Mouse (Mus musculus) heart, embryonic 12.5 days (tissue): ENCODE results near the gene Cfap97. TPM values are rescaled to one million over a fixed set of nuclear protein-coding genes. Genes with fewer than 3 reads are reported as not detected.
"Not testable (repeated sequence)": the region's sequence is repeated elsewhere in the genome, so short reads cannot be mapped to it uniquely, and the experiment has no call there.

Source experiments
- ATAC-seq: fragments of 200-750 bp; cut with Nextera tagmentation; 2 replicates; pipeline ENCODE4 v1.8.0; 2017; ENCODE audit warnings: moderate TSS enrichment, moderate library complexity; ENCODE audit not compliant: insufficient number of reproducible peaks, low FRiP score
- H3K27ac ChIP-seq: fragments of 300-500 bp; sonication (generic); 2 replicates; pipeline ENCODE4 v1.5.1; 2016; ENCODE audit warnings: mild to moderate bottlenecking, moderate library complexity; ENCODE audit not compliant: poor library complexity, severe bottlenecking
- H3K27me3 ChIP-seq: fragments of 300-500 bp; sonication (generic); replicated peaks from 2 replicates; pipeline ENCODE4 v1.6.1; 2016; ENCODE audit warnings: mild to moderate bottlenecking, moderate library complexity
- H3K36me3 ChIP-seq: fragments of 300-500 bp; sonication (generic); 2 replicates; pipeline ENCODE4 v1.6.1; 2016; ENCODE audit warnings: mild to moderate bottlenecking, moderate library complexity
- H3K4me1 ChIP-seq: fragments of 300-500 bp; sonication (generic); replicated peaks from 2 replicates; pipeline ENCODE4 v1.6.1; 2016; ENCODE audit warnings: mild to moderate bottlenecking
- H3K4me2 ChIP-seq: fragments of 300-500 bp; sonication (generic); 2 replicates; pipeline ENCODE4 v1.6.1; 2016; ENCODE audit warnings: mild to moderate bottlenecking, moderate library complexity
- H3K4me3 ChIP-seq: fragments of 300-500 bp; sonication (generic); 2 replicates; pipeline ENCODE4 v1.5.1; 2016; ENCODE audit warnings: mild to moderate bottlenecking
- H3K9ac ChIP-seq: fragments of 300-500 bp; sonication (generic); 2 replicates; pipeline ENCODE4 v1.6.1; 2016; ENCODE audit warnings: mild to moderate bottlenecking, moderate library complexity
- H3K9me3 ChIP-seq: fragments of 300-500 bp; sonication (generic); replicated peaks from 2 replicates; pipeline ENCODE4 v1.6.1; 2016; ENCODE audit warnings: mild to moderate bottlenecking, moderate library complexity
- WGBS: fragments of 180-500 bp; shearing (Covaris S2); methylation state at CpG from one replicate; pipeline ENCODE4 v1.1.7; 2016; 5-methylcytosine and 5-hydroxymethylcytosine counted together
- microRNA-seq: library from miRNA; unstranded; fragments of <30 nt; microRNA quantifications from one replicate; pipeline ENCODE4, GENCODE M21; 2017
- polyA plus RNA-seq: library from polyadenylated mRNA; unstranded; fragments of >200 nt; fragmentation: Nextera tagmentation; extraction: Ambion mirVana; gene quantifications from 2 replicates; pipeline ENCODE4 v1.2.1, GENCODE M21; 2016

Gene Cfap97
- polyA plus RNA-seq, 1 experiment from 2014 or later, result 22.6 TPM

- not testable (repeated sequence) for H3K4me2 ChIP-seq, H3K9ac ChIP-seq, H3K27ac ChIP-seq, H3K9me3 ChIP-seq, H3K4me3 ChIP-seq, H3K27me3 ChIP-seq, H3K36me3 ChIP-seq, ATAC-seq
- WGBS, result 74% methylated on average over 7 of the region's 7 CpGs
- peaks cover 10% of the 10 kb centered on the region for H3K4me1 ChIP-seq
Measured at GRCm38 (mm10) chr8:46231968-46232367, 80.4 kb downstream of the Cfap97 start.

GRCm38 (mm10) chr8:46232798-46233197, 81.2 kb downstream of the Cfap97 start:
- Histone ChIP-seq H3K4me2 (no peak overlapping the region), H3K4me3 (no peak overlapping the region), H3K4me1 (peaks cover 14% of the 10 kb centered on the region), H3K27ac (no peak overlapping the region), H3K27me3 (no peaks in the 10 kb centered on the region), H3K9ac (no peak overlapping the region), H3K36me3 (no peaks in the 10 kb centered on the region), H3K9me3 (no peaks in the 10 kb centered on the region)
- 61% methylated on average over 8 of the region's 8 CpGs for WGBS
- ATAC-seq, result no peak

- Histone ChIP-seq H3K4me2 (no peak overlapping the region), H3K9ac (no peak overlapping the region), H3K36me3 (no peaks in the 10 kb centered on the region), H3K4me1 (peaks cover 14% of the 10 kb centered on the region), H3K27ac (no peak overlapping the region), H3K27me3 (no peaks in the 10 kb centered on the region), H3K9me3 (no peaks in the 10 kb centered on the region), H3K4me3 (no peak overlapping the region)
- 84% methylated on average over 4 of the region's 4 CpGs for WGBS
- ATAC-seq, result no peak
Measured at GRCm38 (mm10) chr8:46234736-46235135, 83.2 kb downstream of the Cfap97 start.

DNA sequence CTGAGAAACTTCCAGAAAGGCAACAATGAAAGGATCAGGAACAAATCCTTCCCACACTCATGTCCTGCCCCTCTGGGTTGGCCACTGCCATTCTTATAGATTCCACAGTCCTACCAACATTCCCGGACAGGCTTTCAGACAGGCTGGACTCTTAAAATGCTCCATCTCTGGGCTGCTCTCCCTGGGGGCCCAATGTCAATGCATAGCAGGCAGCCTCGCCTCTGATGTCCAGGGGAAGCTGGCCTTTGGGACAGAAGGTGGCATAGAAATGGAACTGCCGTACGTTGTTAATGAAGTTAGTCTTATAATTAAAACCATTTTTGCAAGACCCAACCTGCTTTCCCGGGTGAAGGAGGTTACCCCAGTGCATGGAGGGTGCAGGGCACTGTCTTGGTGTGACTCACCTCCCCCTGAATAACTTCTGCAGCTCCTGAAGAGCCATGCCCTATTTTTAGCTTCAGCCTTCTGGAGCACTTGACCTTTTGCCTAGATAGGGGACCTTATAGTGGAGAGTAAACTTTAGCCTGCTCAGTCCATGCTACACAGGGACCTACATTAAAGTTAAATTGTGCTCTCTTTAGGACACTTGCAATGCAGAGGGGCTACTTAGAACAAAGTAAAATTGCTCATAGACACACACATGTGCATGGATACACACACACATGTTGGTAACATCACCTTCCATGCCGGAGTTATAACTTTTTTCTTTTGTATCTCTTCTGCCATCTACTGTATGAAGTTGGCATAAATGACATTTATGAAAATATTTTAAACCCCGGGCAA, 85.1 kb downstream of the Cfap97 start:
- Histone ChIP-seq H3K4me1 (peaks cover 14% of the 10 kb centered on the region), H3K27ac (peak overlapping the region; percentile 74), H3K36me3 (no peaks in the 10 kb centered on the region), H3K4me3 (no peak overlapping the region), H3K9me3 (no peaks in the 10 kb centered on the region), H3K4me2 (peak overlapping the region; percentile 42), H3K27me3 (no peaks in the 10 kb centered on the region), H3K9ac (no peak overlapping the region)
- WGBS, result 36% methylated on average over 7 of the region's 7 CpGs
- ATAC-seq, result peak; percentile 59

GRCm38 (mm10) chr8:46241568-46242374, 90.2 kb downstream of the Cfap97 start:
- no peak overlapping the region for H3K4me2 ChIP-seq
- no peaks in the 10 kb centered on the region for H3K27me3 ChIP-seq
- WGBS, result 26% methylated on average over 13 of the region's 13 CpGs
- no peaks in the 10 kb centered on the region for H3K36me3 ChIP-seq
- no peaks in the 10 kb centered on the region for H3K9me3 ChIP-seq
- no peak overlapping the region for H3K27ac ChIP-seq
- ATAC-seq, result no peak; the same call in 1 of the 2 replicates
- H3K9ac ChIP-seq, result no peak overlapping the region
- H3K4me3 ChIP-seq, result no peak overlapping the region
- peaks cover 17% of the 10 kb centered on the region for H3K4me1 ChIP-seq

DNA sequence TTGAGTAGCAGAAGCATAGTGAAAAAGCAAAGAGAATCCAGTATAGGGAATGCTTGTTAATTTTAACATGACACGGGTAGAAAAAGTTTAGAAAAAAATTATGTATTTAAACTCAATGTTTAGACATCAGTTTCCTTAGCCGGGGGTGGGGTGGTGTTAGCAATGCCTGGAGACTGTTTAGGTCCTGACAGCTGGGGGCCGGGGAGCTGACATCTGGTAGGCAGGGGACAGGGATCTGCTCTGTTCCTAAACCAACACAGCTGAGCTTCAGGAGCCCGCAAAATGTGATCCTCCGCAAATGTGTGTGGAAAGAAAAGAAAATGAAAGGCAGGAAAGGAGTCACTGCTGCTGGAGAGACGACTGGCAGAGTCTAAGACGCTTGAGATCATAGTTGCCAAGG, 91.4 kb downstream of the Cfap97 start:
- Histone ChIP-seq H3K9me3 (no peaks in the 10 kb centered on the region), H3K27me3 (no peaks in the 10 kb centered on the region), H3K36me3 (no peaks in the 10 kb centered on the region), H3K27ac (no peak overlapping the region), H3K4me2 (no peak overlapping the region), H3K4me3 (no peak overlapping the region), H3K4me1 (peaks cover 17% of the 10 kb centered on the region), H3K9ac (no peak overlapping the region)
- no peak for ATAC-seq
- WGBS, result 27% methylated on average over 7 of the region's 7 CpGs

Small RNA genes within 50 kb of the gene (microRNA-seq; reads per million reads assigned to microRNA genes)
- gene Gm23812, result not detected

Other genes with a start within 250 kb of the Cfap97 start
- 0.06 and 0.20 TPM in 2 replicates for gene Ccdc110, start 217.2 kb upstream of the Cfap97 start, polyA plus RNA-seq
- 2.5 and 3.2 TPM in 2 replicates for gene 1700029J07Rik, start 176.5 kb upstream of the Cfap97 start, polyA plus RNA-seq
- gene Ufsp2, start 176.2 kb upstream of the Cfap97 start, polyA plus RNA-seq, result 52.4 and 63.7 TPM in 2 replicates
- 0.85 and 1.0 TPM in 2 replicates for gene Lrp2bp, start 152.5 kb upstream of the Cfap97 start, polyA plus RNA-seq
- gene Ankrd37, start 146.1 kb upstream of the Cfap97 start, polyA plus RNA-seq, result 13.4 and 15.9 TPM in 2 replicates
- gene Snx25, start 388 bp downstream of the Cfap97 start, polyA plus RNA-seq, result 5.8 and 6.3 TPM in 2 replicates
- 1,672 and 1,682 TPM in 2 replicates for gene Slc25a4, start 59.5 kb downstream of the Cfap97 start, polyA plus RNA-seq
- gene Helt, start 142.9 kb downstream of the Cfap97 start, polyA plus RNA-seq, result not detected in 2 replicates